Mouse (Mus musculus) kidney, embryonic 15.5 days (tissue): ENCODE results near the gene Rps19. TPM values are rescaled to one million over a fixed set of nuclear protein-coding genes. Genes with fewer than 3 reads are reported as not detected.

Experiments
- ATAC-seq: fragments of 200-750 bp; cut with Nextera tagmentation; replicated peaks from 2 replicates; pipeline ENCODE4 v1.8.0; 2017; ENCODE audit warnings: moderate TSS enrichment; ENCODE audit not compliant: low FRiP score
- H3K27ac ChIP-seq: fragments of 300-500 bp; sonication (generic); 2 replicates; pipeline ENCODE4 v1.5.1; 2015; ENCODE audit warnings: mild to moderate bottlenecking, inconsistent platforms
- H3K27me3 ChIP-seq: fragments of 300-500 bp; sonication (generic); 2 replicates; pipeline ENCODE4 v1.6.1; 2015; ENCODE audit warnings: inconsistent platforms
- H3K36me3 ChIP-seq: fragments of 300-500 bp; sonication (generic); 2 replicates; pipeline ENCODE4 v1.6.1; 2015; ENCODE audit warnings: inconsistent platforms
- H3K4me1 ChIP-seq: fragments of 300-500 bp; sonication (generic); 2 replicates; pipeline ENCODE4 v1.6.1; 2015; ENCODE audit warnings: inconsistent platforms
- H3K4me2 ChIP-seq: fragments of 300-500 bp; sonication (generic); 2 replicates; pipeline ENCODE4 v1.6.1; 2015; ENCODE audit warnings: moderate library complexity, mild to moderate bottlenecking, inconsistent platforms
- H3K4me3 ChIP-seq: fragments of 300-500 bp; sonication (generic); replicated peaks from 2 replicates; pipeline ENCODE4 v1.5.1; 2015; ENCODE audit warnings: mild to moderate bottlenecking, inconsistent platforms
- H3K9ac ChIP-seq: fragments of 300-500 bp; sonication (generic); 2 replicates; pipeline ENCODE4 v1.6.1; 2015; ENCODE audit warnings: mild to moderate bottlenecking, inconsistent platforms
- H3K9me3 ChIP-seq: fragments of 300-500 bp; sonication (generic); replicated peaks from 2 replicates; pipeline ENCODE4 v1.6.1; 2016; ENCODE audit warnings: inconsistent platforms
- WGBS: fragments of 180-500 bp; shearing (Covaris S2); methylation state at CpG from one replicate; pipeline ENCODE4 v1.1.7; 2015; ENCODE audit warnings: mixed read lengths; 5-methylcytosine and 5-hydroxymethylcytosine counted together
- polyA plus RNA-seq: library from polyadenylated mRNA; unstranded; fragments of >200 nt; fragmentation: Nextera tagmentation; extraction: Ambion mirVana; gene quantifications from 2 replicates; pipeline ENCODE4 v1.2.1, GENCODE M21; 2015

Rps19 gene
- polyA plus RNA-seq, 1 experiment from 2014 or later: 2,383 TPM

DNA sequence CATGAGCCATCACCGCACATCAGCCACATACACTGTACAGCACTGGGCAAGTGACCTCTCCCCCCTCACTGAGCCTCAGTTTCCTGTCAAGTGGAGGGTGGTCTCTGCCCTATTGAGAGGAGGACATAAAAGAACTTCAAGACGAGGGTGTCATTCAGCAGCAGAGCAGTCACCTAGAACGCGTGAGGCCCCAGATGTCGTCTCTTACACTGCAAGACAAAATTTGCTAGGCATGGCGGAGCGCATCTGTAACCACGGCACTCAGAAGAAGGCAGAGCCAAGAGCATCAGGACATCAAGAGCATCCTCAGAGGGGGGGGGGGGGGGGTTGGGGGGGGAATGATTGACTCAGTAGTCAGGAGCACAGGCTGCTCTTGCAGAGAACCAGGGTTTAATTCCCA is 12.1 kb downstream of the Rps19 start:
- no peak overlapping the region for H3K4me3 ChIP-seq
- no peak overlapping the region for H3K4me2 ChIP-seq
- 66% methylated on average over 8 of the region's 8 CpGs for WGBS
- no peak overlapping the region for H3K27ac ChIP-seq
- H3K4me1 ChIP-seq: 0 out of 2 replicates have a peak, but pooled peaks cover 2% of the 10 kb centered on the region
- no peak overlapping the region for H3K9ac ChIP-seq
- H3K36me3 ChIP-seq: peaks cover 1% of the 10 kb centered on the region; the same call in 1 of the 2 replicates
- no peaks in the 10 kb centered on the region for H3K9me3 ChIP-seq
- no peaks in the 10 kb centered on the region for H3K27me3 ChIP-seq
- ATAC-seq: no peak

DNA sequence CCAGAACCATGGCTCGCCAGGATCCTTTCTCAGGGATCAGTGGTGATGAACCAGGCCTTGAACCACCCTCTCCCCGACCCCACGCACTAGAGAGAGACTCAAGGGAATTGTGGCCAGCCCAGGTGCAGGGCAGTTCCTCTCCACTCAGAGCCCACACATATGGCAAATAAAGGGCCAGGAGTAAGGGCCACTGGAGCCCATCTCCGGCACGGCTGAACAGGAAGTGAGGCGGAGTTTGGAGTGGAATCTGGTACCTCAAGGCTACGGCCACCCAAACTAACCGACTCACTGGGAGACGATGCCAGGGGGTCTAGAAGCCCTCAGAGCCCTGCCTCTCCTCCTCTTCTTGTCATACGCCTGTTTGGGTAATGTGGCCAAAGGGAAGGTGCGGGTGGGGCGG is 13.1 kb downstream of the Rps19 start, which contains the start of gene Cd79a:
Gene Cd79a (plus strand): TSS at position 158 of the 400 bp plus-strand sequence.
- Histone ChIP-seq H3K4me2 (no peak within 1 kb of the TSS), H3K9ac (peak within 1 kb of the TSS; percentile 4; the same call in 1 of the 2 replicates), H3K4me3 (no peak within 1 kb of the TSS), H3K9me3 (no peaks in the 10 kb centered on the region), H3K36me3 (no peaks in the 10 kb centered on the region), H3K27me3 (no peaks in the 10 kb centered on the region), H3K4me1 (peaks cover 8% of the 10 kb centered on the region), H3K27ac (no peak within 1 kb of the TSS)
- ATAC-seq: no peak
- 64% methylated on average over 12 of the region's 12 CpGs for WGBS

DNA sequence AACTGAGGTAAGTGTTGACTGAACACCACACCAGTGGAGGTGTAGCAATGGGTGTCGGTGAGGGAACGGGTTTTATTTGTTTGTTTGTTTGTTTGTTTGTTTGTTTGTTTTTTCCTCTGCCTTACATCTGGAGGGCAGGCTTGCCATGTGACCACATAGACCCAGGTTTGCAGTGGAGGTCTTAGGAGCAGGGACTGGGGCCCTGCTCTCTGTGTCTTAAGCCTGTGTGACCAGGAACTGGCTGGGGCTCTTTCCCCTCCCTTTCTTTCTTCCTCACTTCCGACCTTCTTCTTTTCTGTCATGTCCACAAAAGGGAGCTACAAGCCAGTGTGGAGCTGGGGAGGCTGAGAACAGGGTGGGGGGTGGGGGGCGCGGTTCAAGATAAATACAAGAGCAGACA is 13.8 kb downstream of the Rps19 start:
- no peak for ATAC-seq
- Histone ChIP-seq H3K9me3 (no peaks in the 10 kb centered on the region), H3K27me3 (no peaks in the 10 kb centered on the region), H3K4me3 (no peak overlapping the region), H3K27ac (no peak overlapping the region), H3K36me3 (no peaks in the 10 kb centered on the region), H3K4me2 (no peak overlapping the region), H3K9ac (no peak overlapping the region), H3K4me1 (peaks cover 13% of the 10 kb centered on the region)
- 78% methylated on average over 5 of the region's 5 CpGs for WGBS

DNA sequence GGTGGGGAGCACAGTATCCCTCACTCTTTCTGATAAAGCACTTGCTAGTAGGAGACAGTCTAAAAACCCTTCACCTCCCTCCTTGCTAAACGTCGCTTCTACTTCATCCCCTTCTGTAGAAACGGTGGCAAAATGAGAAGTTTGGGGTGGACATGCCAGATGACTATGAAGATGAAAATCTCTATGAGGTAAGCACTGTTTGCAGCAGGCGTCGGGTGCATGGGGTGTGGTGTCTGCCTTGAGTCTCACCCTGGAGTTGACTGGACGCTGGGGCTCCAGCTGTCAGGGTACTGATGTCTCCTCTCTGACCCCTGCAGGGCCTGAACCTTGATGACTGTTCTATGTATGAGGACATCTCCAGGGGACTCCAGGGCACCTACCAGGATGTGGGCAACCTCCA is 16.9 kb downstream of the Rps19 start:
- no peak for ATAC-seq
- no peak overlapping the region for H3K4me2 ChIP-seq
- H3K36me3 ChIP-seq: no peaks in the 10 kb centered on the region
- no peaks in the 10 kb centered on the region for H3K9me3 ChIP-seq
- H3K4me3 ChIP-seq: no peak overlapping the region
- no peak overlapping the region for H3K27ac ChIP-seq
- H3K9ac ChIP-seq: no peak overlapping the region
- no peaks in the 10 kb centered on the region for H3K27me3 ChIP-seq
- peaks cover 35% of the 10 kb centered on the region for H3K4me1 ChIP-seq
- 67% methylated on average over 6 of the region's 6 CpGs for WGBS

DNA sequence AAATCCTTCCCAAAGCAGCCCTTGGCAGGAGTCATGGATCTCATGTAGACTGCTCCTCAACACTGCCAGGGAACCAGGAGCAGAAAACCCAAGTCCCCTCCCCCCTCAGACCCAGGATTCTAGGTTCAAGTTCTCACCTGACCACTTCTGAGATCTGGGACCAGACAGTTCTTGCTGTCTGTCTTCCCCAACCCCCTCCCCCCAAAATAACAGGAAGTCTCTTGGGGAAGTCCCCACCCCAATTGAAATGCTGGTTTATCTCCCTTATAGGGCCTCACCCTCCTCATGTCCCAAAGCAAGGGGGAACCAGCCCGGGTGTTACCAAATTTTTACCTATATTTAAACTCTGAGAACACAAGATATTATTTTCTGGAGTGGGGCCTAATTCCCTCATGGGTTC is 17.7 kb downstream of the Rps19 start:
- H3K4me3 ChIP-seq: 0 out of 2 replicates have a peak overlapping the region, but pooled peaks have one; percentile 74
- no peaks in the 10 kb centered on the region for H3K36me3 ChIP-seq
- H3K9ac ChIP-seq: 0 out of 2 replicates have a peak overlapping the region, but pooled peaks have one; percentile 78
- 66% methylated on average over 1 of the region's 1 CpGs for WGBS
- H3K4me2 ChIP-seq: peak overlapping the region; percentile 65
- H3K27me3 ChIP-seq: no peaks in the 10 kb centered on the region
- H3K4me1 ChIP-seq: peaks cover 42% of the 10 kb centered on the region
- H3K27ac ChIP-seq: peak overlapping the region; percentile 90
- ATAC-seq: no peak
- H3K9me3 ChIP-seq: no peaks in the 10 kb centered on the region

DNA sequence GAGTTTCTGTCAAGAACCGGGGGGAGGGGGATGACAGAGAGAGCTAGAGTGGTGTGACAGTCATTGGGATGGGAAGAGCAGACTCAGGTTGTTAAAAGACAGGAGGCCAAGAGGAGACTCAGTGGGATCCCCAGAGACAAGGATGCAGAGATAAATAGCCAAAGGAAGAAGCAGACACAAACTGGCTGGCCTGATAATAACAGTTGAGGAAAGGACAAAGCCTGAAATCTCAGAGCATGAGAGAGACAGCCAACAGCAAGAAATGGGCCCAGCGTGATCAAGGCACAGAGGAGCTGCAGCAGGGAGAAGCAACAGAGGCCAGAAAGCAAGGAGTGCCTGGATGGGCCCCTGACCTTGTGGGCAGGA is 18.1 kb downstream of the Rps19 start:
- peaks cover 46% of the 10 kb centered on the region for H3K4me1 ChIP-seq
- H3K27ac ChIP-seq: peak overlapping the region; percentile 90
- no peaks in the 10 kb centered on the region for H3K36me3 ChIP-seq
- peak overlapping the region; percentile 78 for H3K9ac ChIP-seq
- peak overlapping the region; percentile 74 for H3K4me3 ChIP-seq
- no peaks in the 10 kb centered on the region for H3K27me3 ChIP-seq
- no peak for ATAC-seq
- WGBS: 54% methylated on average over 2 of the region's 2 CpGs
- peak overlapping the region; percentile 65 for H3K4me2 ChIP-seq
- H3K9me3 ChIP-seq: no peaks in the 10 kb centered on the region

DNA sequence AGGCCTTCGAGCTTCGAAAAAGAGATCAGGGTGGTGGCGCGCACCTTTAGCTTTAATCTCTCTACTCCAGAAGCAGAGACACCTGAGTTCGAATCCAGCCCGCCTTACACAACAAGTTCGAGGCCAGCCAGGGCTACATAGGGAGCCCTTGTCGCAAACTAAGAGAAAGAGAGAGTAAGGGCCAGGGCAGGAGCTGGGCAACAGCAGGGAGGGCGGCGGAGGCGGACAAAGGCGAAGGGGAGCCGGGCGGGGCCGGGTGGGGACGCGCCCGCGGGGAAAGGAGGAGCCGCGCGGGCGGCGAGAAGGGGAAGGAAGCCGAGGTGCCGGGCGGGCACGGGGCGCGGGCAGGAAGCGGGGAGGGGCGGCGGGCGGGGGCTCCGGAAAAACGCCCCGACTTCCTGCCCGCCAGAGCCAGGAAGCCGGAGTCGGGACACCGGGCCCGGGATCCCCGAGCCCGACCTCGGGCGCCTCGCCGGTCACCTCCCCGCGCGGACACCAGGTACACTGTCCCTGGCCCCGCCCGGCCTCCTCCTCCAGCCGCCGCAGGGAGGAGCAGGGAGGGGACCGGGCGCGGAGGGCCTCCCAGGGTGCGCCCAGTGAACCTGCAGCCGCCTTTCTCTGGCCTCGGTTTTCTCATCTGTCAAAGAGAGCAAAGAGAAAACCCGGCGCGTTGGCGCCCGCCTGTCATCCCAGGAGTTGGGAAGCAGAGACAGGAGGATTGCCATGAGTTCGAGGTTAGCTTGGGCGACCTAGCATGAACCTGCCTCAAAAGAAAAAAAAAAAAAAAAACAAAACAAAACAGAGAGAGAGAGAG is 18.7 kb downstream of the Rps19 start, which contains the start of gene Arhgef1:
Gene Arhgef1 (plus strand): TSS at position 283 of the 814 bp plus-strand sequence.
- Histone ChIP-seq H3K9ac (peak within 1 kb of the TSS; percentile 78), H3K36me3 (peaks cover 5% of the 10 kb centered on the region; the same call in 1 of the 2 replicates), H3K4me2 (peak within 1 kb of the TSS; percentile 65), H3K4me1 (peaks cover 49% of the 10 kb centered on the region), H3K27ac (peak within 1 kb of the TSS; percentile 90), H3K4me3 (peak within 1 kb of the TSS; percentile 74), H3K27me3 (no peaks in the 10 kb centered on the region), H3K9me3 (no peaks in the 10 kb centered on the region)
- peak; percentile 27; the same call in 1 of the 2 replicates for ATAC-seq
- 6% methylated on average over 61 of the region's 68 CpGs for WGBS

DNA sequence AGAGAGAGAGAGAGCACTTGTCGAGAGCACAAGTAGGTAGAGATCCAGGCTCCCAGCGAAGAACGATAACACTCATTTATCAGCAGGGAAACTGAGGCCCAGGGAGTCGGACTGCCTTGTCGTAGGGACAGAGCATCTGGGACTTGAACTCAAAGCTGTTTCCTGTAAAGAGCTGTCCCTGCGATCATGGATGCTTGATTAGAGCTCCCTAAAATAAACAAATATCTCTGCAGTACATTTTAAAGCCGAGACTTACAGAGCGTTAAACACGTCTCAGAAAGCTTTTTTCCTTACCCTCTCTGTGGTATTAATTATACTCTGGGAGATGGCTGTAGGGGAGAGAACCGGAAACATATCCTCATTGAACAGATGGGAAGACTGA is 19.3 kb downstream of the Rps19 start:
- H3K4me2 ChIP-seq: peak overlapping the region; percentile 65
- peak overlapping the region; percentile 74 for H3K4me3 ChIP-seq
- H3K36me3 ChIP-seq: peaks cover 11% of the 10 kb centered on the region
- peak overlapping the region; percentile 78 for H3K9ac ChIP-seq
- 32% methylated on average over 10 of the region's 10 CpGs for WGBS
- no peak for ATAC-seq
- H3K9me3 ChIP-seq: no peaks in the 10 kb centered on the region
- peak overlapping the region; percentile 90 for H3K27ac ChIP-seq
- no peaks in the 10 kb centered on the region for H3K27me3 ChIP-seq
- H3K4me1 ChIP-seq: peaks cover 49% of the 10 kb centered on the region

DNA sequence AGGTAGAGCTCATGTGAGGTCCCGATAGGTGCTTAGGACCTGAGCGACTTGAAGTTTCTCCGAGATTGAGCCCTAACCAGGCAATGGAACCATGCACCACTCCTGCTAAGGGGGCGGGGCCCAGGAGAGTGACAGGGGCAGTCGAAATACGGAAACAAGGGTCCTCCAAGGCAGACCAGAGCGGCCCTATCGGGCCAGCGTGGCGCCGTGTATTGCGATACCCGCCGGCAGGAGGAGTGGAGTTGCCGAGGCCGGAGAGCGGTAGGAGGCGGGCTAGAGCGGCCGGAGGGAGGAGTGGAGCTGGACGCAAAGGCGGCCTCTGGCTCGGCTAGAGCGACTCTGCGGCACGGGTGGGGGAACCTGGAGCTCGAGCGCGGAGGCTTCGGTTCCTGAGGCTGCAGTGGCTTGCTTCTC is 19.9 kb downstream of the Rps19 start:
- Histone ChIP-seq H3K9ac (peak overlapping the region; percentile 78), H3K4me1 (peaks cover 49% of the 10 kb centered on the region), H3K4me2 (peak overlapping the region; percentile 65), H3K27me3 (no peaks in the 10 kb centered on the region), H3K36me3 (peaks cover 17% of the 10 kb centered on the region), H3K4me3 (peak overlapping the region; percentile 74), H3K9me3 (no peaks in the 10 kb centered on the region), H3K27ac (peak overlapping the region; percentile 90)
- WGBS: under 1% methylated on average over 30 of the region's 30 CpGs
- ATAC-seq: peak; percentile 96

DNA sequence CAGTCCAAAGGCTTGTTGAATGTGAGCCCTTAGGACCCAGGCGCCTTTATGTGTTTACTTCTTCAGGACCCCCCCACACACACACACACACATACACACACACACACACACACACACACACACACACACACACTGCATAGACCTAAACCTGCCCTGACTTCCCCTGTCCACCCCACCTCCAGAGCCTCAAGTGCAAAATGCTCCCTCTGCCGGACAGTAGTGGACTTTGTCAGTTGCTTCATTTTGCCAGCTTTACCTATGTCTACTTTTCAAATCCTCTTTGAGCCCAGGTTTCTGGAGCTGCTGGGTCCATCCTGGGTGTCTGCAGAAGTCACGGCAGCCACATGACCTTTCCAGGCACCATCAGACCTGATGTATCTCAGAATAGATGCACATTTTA is 20.8 kb downstream of the Rps19 start:
- Histone ChIP-seq H3K4me1 (peaks cover 49% of the 10 kb centered on the region), H3K27ac (peak overlapping the region; percentile 90), H3K36me3 (peaks cover 26% of the 10 kb centered on the region), H3K4me3 (peak overlapping the region; percentile 74), H3K27me3 (no peaks in the 10 kb centered on the region), H3K9me3 (no peaks in the 10 kb centered on the region), H3K4me2 (peak overlapping the region; percentile 65), H3K9ac (peak overlapping the region; percentile 78)
- ATAC-seq: no peak
- WGBS: 12% methylated on average over 3 of the region's 3 CpGs

DNA sequence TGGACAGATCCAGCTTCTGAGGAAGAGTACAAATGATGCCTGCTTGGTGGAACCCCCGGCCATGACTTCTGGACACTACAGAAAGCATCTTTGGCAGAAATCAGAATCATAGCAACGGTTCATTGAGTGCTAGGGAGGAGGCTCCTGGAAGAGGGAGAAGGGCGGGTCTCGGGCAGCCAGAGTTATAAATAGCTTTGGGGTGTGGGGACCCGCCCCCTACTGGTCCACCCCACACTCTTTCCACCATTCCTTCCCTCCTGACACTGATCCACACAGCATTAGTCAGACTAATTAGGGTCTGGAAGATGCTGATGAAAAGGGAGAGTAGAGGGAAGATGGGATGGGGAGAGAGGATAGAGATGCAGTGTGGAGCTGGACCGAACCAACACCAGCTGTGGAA is 22.4 kb downstream of the Rps19 start:
- Histone ChIP-seq H3K4me2 (peak overlapping the region; percentile 29), H3K9me3 (no peaks in the 10 kb centered on the region), H3K27ac (0 out of 2 replicates have a peak overlapping the region, but pooled peaks have one; percentile 38), H3K9ac (0 out of 2 replicates have a peak overlapping the region, but pooled peaks have one; percentile 10), H3K4me3 (no peak overlapping the region), H3K4me1 (peaks cover 49% of the 10 kb centered on the region), H3K27me3 (no peaks in the 10 kb centered on the region), H3K36me3 (peaks cover 38% of the 10 kb centered on the region)
- WGBS: 17% methylated on average over 6 of the region's 6 CpGs
- no peak for ATAC-seq

DNA sequence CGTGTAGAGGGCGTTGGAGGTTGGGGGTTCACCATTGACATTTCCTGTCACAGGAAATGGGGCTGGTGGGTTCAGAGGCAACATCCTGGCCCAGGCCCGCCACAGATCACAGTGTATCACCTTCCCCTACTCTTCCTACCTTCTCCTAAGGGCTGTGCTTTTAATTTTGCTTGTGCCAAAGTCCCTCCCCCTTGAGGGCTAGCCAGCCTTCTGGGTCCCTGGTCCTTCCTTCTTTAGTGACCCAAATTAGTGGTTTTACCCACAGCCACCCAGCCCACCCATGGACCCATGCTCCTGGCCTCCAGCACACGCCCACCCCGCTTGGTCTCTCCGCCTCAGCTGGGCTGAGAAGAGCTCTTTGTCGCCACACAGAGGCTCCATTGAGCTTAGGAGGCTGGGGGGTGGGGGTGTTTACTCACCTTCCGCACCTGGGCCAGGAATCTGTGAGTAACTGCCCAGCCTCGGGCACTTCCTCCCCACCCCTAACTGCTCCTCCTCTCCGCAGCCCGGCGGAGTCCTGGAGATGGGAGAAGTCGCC is 23.1 kb downstream of the Rps19 start:
- 0 out of 2 replicates have a peak overlapping the region, but pooled peaks have one; percentile 10 for H3K9ac ChIP-seq
- peaks cover 43% of the 10 kb centered on the region for H3K4me1 ChIP-seq
- no peak for ATAC-seq
- H3K4me3 ChIP-seq: no peak overlapping the region
- H3K36me3 ChIP-seq: peaks cover 45% of the 10 kb centered on the region
- H3K4me2 ChIP-seq: peak overlapping the region; percentile 29
- whole genome bisulfite sequencing: 25% methylated on average over 13 of the region's 13 CpGs
- H3K9me3 ChIP-seq: no peaks in the 10 kb centered on the region
- no peaks in the 10 kb centered on the region for H3K27me3 ChIP-seq
- peak overlapping the region; percentile 38 for H3K27ac ChIP-seq
